Mouse (Mus musculus): ENCODE measurements around the gene Nkpd1. TPM values are rescaled to one million over a fixed set of nuclear protein-coding genes. Genes with fewer than 3 reads are reported as not detected.

Nkpd1 gene
- 1.4 and 2.5 TPM in 2 replicates for polyA plus RNA-seq (2015; fragmentation: Nextera tagmentation; extraction: Ambion mirVana)

GRCm38 (mm10) chr7:19517652-19518365, at the start of gene Nkpd1:
TSS of gene Nkpd1 (plus strand) at chr7:19517838.

GRCm38 (mm10) chr7:19508150-19508923, 9.3 kb upstream of the Nkpd1 start, which contains the start of the genes Bloc1s3 and Trappc6a:
TSS of gene Bloc1s3 (minus strand) at chr7:19508367.
TSS of gene Trappc6a (plus strand) at chr7:19508395.

GRCm38 (mm10) chr7:19562643-19563410, 45.2 kb downstream of the Nkpd1 start, which contains the start of gene Ppp1r37:
TSS of gene Ppp1r37 (minus strand) at chr7:19563076.

Other genes starting within 250 kb of the Nkpd1 start
- gene Vasp, start 246.0 kb upstream of the Nkpd1 start, polyA plus RNA-seq (2015; fragmentation: Nextera tagmentation; extraction: Ambion mirVana), result 31.8 and 36.1 TPM in 2 replicates
- gene Ppm1n, start 237.8 kb upstream of the Nkpd1 start, polyA plus RNA-seq (2015; fragmentation: Nextera tagmentation; extraction: Ambion mirVana), result 1.1 and 2.7 TPM in 2 replicates
- gene Rtn2, start 235.2 kb upstream of the Nkpd1 start, polyA plus RNA-seq (2015; fragmentation: Nextera tagmentation; extraction: Ambion mirVana), result 119 and 126 TPM in 2 replicates
- 0.13 and 0.23 TPM in 2 replicates for gene Fosb, start 207.8 kb upstream of the Nkpd1 start, polyA plus RNA-seq (2015; fragmentation: Nextera tagmentation; extraction: Ambion mirVana)
- gene Ercc1, start 173.1 kb upstream of the Nkpd1 start, polyA plus RNA-seq (2015; fragmentation: Nextera tagmentation; extraction: Ambion mirVana), result 72.6 and 76.5 TPM in 2 replicates
- 19.8 and 23.3 TPM in 2 replicates for gene Cd3eap, start 158.4 kb upstream of the Nkpd1 start, polyA plus RNA-seq (2015; fragmentation: Nextera tagmentation; extraction: Ambion mirVana)
- 1.0 and 1.2 TPM in 2 replicates for gene Ppp1r13l, start 158.1 kb upstream of the Nkpd1 start, polyA plus RNA-seq (2015; fragmentation: Nextera tagmentation; extraction: Ambion mirVana)
- gene Ercc2, start 135.8 kb upstream of the Nkpd1 start, polyA plus RNA-seq (2015; fragmentation: Nextera tagmentation; extraction: Ambion mirVana), result 13.1 and 15.2 TPM in 2 replicates
- gene Klc3, start 113.7 kb upstream of the Nkpd1 start, polyA plus RNA-seq (2015; fragmentation: Nextera tagmentation; extraction: Ambion mirVana), result 1.0 and 1.9 TPM in 2 replicates
- gene Ckm, start 113.1 kb upstream of the Nkpd1 start, polyA plus RNA-seq (2015; fragmentation: Nextera tagmentation; extraction: Ambion mirVana), result 5.1 and 5.3 TPM in 2 replicates
- gene Mark4, start 59.0 kb upstream of the Nkpd1 start, polyA plus RNA-seq (2015; fragmentation: Nextera tagmentation; extraction: Ambion mirVana), result 20.9 and 23.9 TPM in 2 replicates
- 3.6 and 3.9 TPM in 2 replicates for gene Exoc3l2, start 54.5 kb upstream of the Nkpd1 start, polyA plus RNA-seq (2015; fragmentation: Nextera tagmentation; extraction: Ambion mirVana)
- gene Bloc1s3, start 9.5 kb upstream of the Nkpd1 start, polyA plus RNA-seq (2015; fragmentation: Nextera tagmentation; extraction: Ambion mirVana), result 4.4 and 5.5 TPM in 2 replicates
- gene Trappc6a, start 9.4 kb upstream of the Nkpd1 start, polyA plus RNA-seq (2015; fragmentation: Nextera tagmentation; extraction: Ambion mirVana), result 36.9 and 39.7 TPM in 2 replicates
- 40.4 and 42.7 TPM in 2 replicates for gene Ppp1r37, start 45.2 kb downstream of the Nkpd1 start, polyA plus RNA-seq (2015; fragmentation: Nextera tagmentation; extraction: Ambion mirVana)
- 0.15 TPM in 1 of 2 replicates, not detected in the other for gene Zfp296, start 59.4 kb downstream of the Nkpd1 start, polyA plus RNA-seq (2015; fragmentation: Nextera tagmentation; extraction: Ambion mirVana)
- 160 and 163 TPM in 2 replicates for gene Gemin7, start 59.8 kb downstream of the Nkpd1 start, polyA plus RNA-seq (2015; fragmentation: Nextera tagmentation; extraction: Ambion mirVana)
- gene Clasrp, start 86.6 kb downstream of the Nkpd1 start, polyA plus RNA-seq (2015; fragmentation: Nextera tagmentation; extraction: Ambion mirVana), result 58.6 and 67.4 TPM in 2 replicates
- 8.2 and 9.2 TPM in 2 replicates for gene Relb, start 111.6 kb downstream of the Nkpd1 start, polyA plus RNA-seq (2015; fragmentation: Nextera tagmentation; extraction: Ambion mirVana)
- gene Clptm1, start 147.2 kb downstream of the Nkpd1 start, polyA plus RNA-seq (2015; fragmentation: Nextera tagmentation; extraction: Ambion mirVana), result 168 and 169 TPM in 2 replicates
- 0.68 and 1.0 TPM in 2 replicates for gene Apoc2, start 160.1 kb downstream of the Nkpd1 start, polyA plus RNA-seq (2015; fragmentation: Nextera tagmentation; extraction: Ambion mirVana)
- gene Gm44805, start 163.6 kb downstream of the Nkpd1 start, polyA plus RNA-seq (2015; fragmentation: Nextera tagmentation; extraction: Ambion mirVana), result not detected in 2 replicates
- not detected in 2 replicates for gene Apoc4, start 163.6 kb downstream of the Nkpd1 start, polyA plus RNA-seq (2015; fragmentation: Nextera tagmentation; extraction: Ambion mirVana)
- 20.8 and 34.8 TPM in 2 replicates for gene Apoc1, start 174.8 kb downstream of the Nkpd1 start, polyA plus RNA-seq (2015; fragmentation: Nextera tagmentation; extraction: Ambion mirVana)
- gene Apoe, start 181.3 kb downstream of the Nkpd1 start, polyA plus RNA-seq (2015; fragmentation: Nextera tagmentation; extraction: Ambion mirVana), result 4,011 and 4,143 TPM in 2 replicates
- 179 and 192 TPM in 2 replicates for gene Tomm40, start 197.6 kb downstream of the Nkpd1 start, polyA plus RNA-seq (2015; fragmentation: Nextera tagmentation; extraction: Ambion mirVana)
- gene Nectin2, start 232.6 kb downstream of the Nkpd1 start, polyA plus RNA-seq (2015; fragmentation: Nextera tagmentation; extraction: Ambion mirVana), result 52.6 and 57.8 TPM in 2 replicates

All from neural tube, postnatal 0 days (tissue).